Mouse (Mus musculus) thymus, postnatal 4 days (tissue): ENCODE data around the gene Mgat4a.
"Not testable (repeated sequence)": the region's sequence is repeated elsewhere in the genome, so short reads cannot be mapped to it uniquely, and the experiment has no call there.

Source experiments
- DNase-seq: peaks from one replicate; pipeline ENCODE4 v3.0.0; 2021

The Mgat4a gene

DNA sequence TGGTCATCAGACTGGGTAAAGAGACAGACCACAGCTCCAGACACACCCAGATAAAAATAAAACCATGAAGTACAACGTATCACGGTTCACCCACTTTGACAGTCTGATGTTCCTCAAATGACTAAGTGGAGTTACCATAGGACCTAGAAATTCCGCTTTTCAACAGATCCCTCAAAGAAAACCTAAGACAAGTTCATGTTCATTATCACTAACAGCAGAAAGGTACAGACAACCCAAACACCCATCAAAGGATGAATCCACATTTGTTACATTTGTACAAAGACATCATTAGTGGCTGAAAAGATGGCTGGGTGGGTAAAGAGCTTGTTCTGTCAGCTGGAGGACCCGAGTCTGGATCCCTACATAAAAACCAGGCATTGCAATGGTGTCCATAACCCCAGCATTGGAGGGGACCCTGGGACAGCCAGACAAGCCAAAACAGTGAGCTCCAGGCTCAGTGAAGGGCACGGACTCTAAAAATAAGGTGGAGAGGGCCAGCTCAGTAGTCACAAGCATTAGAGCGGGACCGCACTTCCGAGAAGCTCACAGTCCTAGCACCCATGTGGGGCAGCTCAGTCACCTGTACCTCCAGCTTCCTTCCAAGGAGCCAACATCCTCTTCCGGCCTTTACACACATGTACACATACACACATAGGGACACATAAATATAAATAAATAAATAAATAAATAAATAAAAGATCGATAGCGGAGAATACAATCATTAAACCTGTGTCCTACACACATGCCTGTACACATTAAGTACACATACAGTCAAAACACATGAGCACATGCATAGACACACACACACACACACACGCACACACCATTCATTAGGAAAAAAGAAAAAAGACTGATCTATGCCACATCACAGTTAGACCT, 8.9 kb downstream of the Mgat4a start:
- no peak for DNase-seq

DNA sequence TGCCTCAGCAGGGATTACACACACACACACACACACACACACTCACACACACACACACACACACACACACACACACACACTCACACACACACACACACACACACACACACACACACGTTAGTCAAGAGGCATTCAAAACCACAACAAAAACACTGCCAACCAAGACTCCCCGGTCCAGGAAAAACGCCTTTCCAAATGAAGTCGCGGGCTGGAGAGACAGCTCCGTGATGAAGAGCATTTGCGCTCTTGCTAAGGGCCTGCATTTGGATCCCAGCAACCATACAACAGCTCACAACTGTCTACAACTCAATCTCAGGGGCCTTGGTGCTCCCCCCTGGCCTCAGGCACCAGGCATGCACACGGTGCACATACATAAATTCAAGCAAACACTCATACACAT, 10.8 kb downstream of the Mgat4a start:
- DNase-seq, result no peak

DNA sequence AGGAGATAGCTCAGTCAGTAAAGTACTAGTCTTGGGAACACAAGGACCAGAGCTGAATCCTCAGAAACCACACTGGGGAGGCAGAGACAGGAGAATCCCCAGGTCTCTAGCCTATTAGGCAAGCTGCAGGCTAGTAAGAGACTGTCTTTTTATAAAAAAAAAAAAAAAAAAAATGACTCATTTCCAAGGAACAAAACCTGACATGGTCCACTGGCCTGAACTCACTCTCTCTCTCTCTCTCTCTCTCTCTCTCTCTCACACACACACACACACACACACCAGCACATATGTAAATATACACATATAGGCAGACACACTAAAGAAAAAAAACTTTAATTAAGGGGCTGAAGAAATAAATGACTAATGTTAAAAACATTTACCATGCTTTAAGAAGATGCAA, 14.6 kb downstream of the Mgat4a start:
- no peak for DNase-seq

DNA sequence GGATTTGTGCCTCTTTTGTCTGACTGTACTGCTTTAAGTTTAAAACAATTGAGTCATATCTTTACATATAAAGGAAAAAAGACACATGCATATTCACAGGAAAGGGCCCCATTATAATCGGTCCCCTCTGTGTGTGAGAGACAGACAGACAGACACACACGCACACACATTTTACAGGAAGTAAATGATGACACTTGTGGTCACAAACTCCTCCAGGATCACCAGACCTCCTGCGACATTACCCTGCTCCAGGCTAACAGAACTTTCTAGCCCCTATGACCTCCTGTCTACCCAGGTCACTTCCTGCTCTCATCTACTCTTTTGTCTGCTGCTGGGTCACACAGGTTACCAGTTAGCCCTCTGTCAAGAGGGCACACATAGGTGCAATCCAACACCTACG, 16.1 kb downstream of the Mgat4a start:
- no peak for DNase-seq

DNA sequence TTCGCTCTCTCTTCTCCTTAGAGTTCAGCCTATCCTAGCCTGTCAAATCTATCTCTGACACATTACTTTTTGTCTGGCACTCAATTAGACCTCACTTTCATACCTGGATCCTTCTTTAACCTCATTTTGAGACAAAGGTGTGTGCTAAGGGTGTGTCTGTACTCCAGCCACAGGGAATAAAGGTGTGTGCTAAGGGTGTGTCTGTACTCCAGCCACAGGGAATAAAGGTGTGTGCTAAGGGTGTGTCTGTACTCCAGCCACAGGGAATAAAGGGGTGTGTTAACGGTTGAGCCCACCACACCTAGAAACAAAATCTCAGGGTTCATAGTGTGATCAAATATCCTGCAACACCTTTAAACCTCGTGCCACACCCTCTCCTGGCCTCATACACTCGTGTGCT, 16.7 kb downstream of the Mgat4a start:
- DNase-seq, result not testable (repeated sequence)

DNA sequence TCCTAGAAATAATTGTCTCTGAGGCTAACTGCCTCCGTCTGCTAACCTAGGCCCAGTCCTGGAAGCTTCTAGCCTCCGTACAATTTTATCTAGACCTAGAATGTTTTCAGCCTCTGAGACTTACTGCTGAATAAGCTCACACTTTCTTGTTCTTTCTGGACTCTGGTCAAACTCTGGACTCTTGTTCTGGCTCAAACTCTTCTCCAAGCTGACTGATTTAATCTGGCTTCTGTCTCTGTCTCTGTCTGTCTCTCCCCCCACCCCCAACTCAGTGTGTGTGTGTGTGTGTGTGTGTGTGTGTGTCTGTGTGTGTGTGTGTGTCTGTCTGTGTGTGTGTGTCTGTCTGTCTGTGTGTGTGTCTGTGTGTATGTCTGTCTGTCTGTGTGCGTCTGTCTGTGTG, 17.3 kb downstream of the Mgat4a start:
- DNase-seq, result not testable (repeated sequence)

DNA sequence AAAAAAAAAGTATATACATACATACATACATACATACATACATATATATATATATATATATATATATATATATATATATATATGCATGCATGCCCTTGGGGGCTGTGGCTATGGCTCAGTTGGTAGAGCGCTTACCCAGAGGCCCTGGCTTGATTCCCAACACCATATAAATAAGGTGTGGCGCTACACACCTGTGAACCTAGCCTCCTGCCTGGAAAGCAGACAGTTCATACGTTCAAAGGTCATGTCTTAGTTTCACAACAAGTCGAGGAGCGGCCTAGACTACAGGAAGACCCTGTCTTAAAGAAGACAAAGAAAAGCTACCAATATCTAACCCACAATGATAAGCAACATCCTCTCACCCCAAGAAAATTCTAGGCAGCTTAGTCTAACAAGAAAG, 18.7 kb downstream of the Mgat4a start:
- DNase-seq, result no peak

DNA sequence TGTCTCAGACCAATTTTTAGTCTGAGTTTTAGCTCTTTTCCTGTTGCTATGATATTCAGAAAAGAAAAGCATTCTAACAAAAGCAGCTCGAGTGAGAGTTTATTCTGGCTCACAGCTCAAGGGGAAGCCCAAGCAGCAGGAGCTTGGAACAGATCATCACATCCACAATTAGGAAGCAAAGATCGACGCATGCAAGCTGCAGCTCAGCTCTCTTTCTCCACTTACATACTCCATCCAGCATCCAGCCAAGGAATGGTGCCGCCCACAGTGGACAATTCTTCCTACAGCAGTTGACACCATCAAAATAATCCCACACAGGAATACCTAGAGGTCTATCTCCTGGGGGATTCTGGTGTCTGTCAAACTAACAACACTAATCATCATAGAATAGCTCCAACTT, 22.0 kb downstream of the Mgat4a start:
- no peak for DNase-seq

DNA sequence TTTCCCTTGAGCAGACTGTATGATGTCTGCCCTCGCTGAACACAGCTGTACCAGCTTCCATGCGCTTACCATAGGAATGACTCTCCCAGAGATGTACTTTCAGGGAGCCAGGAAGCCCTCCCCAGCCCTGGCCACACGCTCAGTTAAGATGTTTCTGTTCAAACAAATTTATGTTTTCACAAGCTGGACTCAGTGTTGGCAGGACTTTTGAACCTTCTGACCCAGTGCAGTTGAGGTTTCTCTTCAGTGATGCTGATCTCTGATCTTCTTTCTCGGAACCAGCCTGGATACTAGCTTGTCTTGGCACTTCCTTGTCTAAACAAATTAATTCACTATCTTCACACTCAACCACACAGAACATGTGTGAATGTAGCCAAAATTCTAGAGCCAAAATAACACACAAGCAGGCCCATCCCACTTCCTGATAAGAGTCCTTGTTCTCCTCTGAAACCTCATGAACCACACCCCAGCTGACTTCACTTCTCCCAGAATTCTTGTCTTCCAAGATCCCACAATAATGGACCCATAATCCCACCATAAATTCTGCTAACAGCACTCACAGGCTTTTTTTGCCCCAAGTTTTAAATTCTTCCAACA, 22.6 kb downstream of the Mgat4a start:
- no peak for DNase-seq

DNA sequence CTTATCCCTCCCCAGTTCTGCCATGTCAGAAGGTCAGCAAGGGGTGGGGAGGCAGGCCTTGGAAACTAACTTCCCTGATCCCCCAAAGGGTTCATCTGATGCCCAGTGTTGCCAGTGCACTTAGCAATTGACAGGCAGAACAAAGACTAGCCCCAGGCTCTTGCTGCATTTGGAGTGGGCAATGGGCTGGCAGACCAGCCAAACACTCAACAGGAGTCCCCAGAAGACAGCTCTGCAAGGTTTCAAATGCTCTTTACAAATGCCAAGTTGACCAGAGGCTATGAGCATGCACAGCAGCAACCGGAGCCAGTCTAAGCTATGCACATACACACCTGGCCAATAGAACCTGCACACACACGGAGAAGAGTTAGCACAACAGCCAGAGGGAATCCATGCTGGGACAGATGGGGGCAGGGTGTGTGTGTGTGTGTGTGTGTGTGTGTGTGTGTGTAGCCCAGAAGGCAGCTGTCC, 27.8 kb downstream of the Mgat4a start:
- no peak for DNase-seq

DNA sequence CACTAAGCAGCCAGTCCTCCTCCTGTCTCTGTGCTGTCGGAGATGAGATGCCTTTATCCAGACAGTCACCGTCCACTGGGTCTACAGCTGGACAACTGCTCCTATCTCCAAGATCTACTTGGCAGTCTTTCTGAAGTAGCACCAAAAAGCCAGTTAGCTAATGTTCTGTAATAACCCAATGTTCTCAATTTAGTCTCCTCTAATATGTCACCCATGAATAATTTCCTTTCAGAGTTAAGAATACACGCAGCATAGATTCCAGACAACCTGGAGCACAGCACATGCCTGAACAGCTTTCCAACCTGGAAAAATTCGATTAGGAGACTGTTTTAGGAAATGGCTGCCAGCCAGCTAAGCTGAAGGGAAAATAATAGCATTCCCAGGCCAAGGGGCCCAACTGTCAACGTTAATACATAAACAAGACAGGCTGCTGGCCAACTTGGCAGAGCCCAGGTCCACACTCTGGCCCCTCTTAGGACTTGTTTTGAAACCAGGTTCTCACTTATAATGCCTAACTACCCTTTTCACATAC, 28.6 kb downstream of the Mgat4a start:
- no peak for DNase-seq

DNA sequence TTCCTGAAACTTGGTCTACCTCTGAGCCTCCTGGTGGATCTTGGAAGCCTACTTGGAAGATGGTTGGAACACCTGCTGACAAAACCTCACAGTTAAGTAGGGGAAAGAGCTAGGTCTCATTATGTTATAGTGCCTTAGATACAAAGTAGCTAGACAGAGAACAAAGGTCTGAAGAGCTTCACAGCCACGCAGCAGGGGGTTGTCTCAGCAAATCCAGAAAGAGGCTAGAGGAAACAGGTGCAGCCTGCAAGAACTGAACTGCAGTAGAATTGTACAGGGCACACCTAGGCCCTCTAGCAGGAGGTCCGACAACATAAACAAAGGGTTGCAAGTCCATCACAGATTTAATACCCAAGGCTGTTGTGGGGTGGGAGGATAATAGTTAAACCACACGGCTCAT, 30.6 kb downstream of the Mgat4a start:
- peak; percentile 61 for DNase-seq

DNA sequence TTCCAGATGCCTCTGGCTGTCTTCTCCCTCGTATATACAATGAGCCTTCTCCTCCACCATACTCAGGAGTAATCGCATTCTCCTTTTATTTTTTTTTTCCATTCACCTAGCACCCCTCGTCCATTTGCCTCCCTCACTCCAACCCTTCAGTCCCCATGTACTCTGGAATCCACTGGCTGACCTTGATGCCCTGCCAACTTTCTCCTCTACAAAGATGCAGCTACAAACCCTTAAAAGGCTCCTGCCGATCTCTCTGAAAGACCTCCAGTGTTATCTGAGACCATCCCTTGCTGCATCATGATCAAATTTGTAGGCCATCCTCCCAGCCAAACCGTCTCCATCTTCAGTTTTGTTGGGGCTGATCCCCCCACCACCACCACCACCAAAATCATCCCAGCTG, 31.4 kb downstream of the Mgat4a start:
- no peak for DNase-seq

DNA sequence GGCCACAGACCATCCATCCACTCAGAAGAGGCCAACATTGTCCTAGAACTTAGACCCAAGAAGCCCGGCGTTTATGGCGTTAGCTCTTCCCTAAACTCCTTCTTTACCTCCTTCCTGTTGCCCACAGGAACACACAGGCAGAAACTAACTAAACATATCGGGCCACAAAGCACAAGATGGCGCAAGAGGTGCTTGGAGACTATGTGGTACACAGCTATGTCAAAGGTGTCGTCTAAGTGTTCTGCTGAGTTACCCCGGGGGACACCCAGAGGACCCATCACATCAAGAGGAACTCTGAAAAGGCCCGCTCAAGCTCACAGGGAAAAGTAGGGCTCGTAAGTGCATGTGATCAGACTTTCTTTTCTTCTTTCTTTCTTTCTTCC, 35.5 kb downstream of the Mgat4a start:
- peak; percentile 38 for DNase-seq

DNA sequence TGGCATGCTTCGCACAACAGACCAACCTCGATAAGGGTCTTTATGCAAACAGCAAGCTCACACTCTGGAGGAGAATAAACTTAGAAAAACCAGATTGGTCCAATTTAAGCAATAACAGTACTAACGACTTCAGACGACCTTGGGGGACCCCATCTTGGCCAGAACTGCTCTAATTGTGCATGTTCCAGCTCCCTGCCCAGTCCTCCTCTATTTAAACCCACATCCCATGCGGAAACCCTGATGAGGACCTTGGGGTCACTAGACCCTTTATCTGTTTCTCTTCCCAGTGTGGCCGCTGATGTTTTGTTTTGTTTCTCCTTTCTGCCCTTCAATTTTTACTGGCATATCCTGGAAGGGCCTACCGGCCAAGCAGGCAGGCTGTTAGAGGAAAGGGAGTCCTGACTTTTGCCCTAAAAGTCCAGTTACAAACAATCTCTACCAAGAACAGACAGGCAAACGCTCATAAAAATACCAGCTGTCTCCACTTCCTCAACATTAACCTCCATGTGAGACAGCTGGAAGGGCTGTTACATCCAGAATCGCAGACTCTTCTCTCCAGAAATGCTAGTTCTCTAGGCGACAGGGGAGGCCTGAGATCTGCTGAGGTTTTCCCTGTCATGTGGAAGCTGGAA, 36.0 kb downstream of the Mgat4a start:
- no peak for DNase-seq

DNA sequence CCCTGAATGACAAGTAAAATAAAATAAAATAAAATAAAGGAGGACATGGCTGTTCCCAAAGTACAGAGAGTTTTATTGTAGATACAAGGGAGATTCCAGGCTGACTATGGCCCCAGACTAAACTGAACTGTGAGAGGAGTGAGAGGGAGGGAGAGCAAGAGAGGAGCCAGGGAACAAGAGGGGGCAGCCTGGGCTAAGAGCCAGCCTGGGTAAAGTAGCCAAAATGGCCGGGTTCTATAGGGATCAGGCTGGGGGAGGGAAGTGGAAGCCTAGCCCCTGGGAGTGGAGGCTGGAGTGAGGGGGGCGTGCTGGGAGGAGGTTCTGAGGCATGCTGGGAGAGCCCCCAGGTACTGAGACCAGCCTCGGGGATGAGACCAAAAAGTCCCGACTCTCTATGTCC, 37.2 kb downstream of the Mgat4a start:
- DNase-seq, result no peak

DNA sequence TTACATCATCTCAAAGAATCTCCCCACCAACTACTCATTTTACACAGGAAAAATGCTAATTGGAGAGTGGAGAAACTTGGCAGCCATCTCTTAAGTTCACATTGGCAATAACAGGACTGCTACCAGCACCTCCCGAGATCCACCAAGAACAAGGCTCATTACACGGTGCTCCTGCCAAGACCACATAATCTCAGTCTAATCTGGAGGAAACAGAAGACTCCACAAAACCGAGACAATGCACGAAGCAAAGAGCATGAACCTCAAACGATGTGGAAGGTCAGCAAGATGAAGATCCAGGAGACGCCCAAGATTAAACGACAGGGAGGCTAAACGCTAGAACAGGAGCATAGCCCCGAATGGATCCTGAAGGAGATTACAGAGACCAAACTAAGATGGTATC, 38.5 kb downstream of the Mgat4a start:
- no peak for DNase-seq

DNA sequence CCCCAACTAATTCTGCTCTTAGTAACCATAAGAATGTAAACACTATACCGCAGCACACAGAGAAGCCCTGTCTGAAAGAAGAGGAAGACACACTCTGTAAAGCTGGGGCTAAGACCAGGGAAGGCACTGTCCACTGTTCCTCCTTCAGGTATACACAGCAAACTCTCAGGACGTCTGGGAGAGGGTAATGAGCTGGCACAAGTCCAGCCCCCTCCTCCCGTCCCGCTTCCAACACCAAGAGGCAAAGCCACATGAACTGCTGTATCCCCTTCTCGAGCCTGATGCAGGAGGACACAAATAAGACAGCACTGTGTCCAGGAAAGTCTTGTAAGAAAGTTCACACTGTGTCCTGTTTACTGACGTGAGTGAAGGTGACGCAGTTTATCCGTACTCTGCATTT, 40.1 kb downstream of the Mgat4a start:
- no peak for DNase-seq

DNA sequence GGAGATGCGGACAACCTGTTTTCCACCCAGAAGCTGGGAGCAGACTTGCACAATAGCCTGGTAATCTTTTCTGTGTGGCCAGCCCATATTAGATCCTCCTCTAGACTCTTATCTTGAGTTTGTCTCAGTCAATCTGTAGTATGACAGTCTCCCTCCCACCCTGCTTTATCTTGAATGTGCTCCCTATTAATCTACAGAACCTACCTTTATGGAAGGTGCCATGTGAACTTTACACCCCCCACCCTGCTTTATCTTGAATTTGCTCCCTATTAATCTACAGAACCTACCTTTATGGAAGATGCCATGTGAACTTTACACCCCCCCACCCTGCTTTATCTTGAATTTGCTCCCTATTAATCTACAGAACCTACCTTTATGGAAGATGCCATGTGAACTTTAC, 41.4 kb downstream of the Mgat4a start:
- DNase-seq, result not testable (repeated sequence)

DNA sequence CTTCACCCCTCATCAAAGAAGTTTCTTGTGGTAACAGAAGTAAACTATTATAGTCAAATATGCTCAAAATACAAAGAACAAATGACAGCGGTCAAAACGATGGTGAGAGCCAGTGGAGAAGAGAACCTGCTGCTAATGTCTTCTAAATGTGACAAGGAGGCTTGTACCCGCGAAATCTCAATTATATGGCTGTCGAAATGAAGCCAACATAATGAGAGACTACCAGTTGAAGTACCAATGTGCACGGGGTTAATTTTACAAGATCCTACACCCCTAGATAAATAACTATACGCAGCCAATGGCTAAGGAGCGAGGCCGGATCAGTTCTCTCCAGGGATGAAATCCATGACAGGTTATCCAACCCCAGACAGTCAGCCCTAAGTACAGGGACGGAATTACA, 41.9 kb downstream of the Mgat4a start:
- DNase-seq, result no peak

DNA sequence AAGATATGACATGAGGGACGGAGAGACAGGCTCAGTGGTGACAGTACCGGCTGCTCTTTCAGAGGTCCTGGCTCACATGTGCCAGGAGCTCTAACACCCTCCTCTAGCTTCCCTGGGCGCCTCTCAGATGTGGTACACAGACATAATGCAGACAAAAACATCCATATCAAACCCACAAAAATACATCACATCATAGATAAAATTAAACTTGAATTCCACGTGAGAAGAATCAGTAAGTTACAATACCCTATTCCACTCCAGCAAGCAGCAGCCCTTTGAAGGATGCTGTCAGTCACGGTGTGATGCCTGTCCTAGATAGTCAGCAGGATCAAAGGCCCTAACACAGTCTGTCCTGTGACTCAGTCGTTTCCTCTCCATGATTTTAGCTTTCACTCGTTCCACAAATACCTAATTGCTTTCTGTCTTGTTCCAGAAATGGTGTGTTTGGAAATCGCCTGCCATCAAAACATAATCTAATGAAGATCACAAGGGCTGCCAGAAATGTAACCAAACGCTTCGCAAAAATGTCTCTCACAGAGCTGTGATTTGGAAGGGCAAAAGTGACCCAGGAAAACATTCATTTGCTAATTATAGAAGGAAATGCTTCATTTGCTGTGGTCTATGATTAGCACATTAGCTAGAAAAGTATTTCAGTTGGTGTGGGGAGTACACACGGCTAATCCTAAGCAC, 44.1 kb downstream of the Mgat4a start:
- peak; percentile 28 for DNase-seq

DNA sequence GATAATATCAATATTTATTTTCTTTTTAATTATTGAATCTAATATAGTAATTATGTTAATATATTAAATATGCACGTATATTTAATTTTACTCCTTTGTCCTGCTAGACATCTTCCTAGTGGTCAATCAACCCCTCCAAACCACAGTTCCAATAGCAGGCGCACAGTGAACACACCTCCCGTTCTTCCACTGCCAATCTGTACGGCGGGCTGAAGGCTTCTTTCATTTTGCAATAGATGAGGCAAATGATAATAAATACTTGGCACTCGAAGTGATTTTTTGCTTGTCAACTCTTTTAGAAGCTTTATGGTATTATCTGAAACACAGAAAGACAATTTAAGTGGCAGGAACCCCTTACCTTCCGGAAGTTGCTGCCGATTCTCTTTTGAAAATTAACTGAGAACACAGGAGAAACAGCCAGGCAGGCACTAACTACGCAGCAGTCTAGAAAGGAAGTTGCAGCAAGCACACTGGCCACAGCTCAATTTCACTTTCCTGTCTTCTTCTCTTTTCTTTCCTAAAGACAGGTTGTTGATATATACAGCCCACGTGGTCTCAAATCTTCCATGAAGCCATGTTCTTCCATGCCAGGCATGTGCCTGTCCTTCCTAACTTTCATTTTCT, 45.0 kb downstream of the Mgat4a start:
- DNase-seq, result peak; percentile 45

DNA sequence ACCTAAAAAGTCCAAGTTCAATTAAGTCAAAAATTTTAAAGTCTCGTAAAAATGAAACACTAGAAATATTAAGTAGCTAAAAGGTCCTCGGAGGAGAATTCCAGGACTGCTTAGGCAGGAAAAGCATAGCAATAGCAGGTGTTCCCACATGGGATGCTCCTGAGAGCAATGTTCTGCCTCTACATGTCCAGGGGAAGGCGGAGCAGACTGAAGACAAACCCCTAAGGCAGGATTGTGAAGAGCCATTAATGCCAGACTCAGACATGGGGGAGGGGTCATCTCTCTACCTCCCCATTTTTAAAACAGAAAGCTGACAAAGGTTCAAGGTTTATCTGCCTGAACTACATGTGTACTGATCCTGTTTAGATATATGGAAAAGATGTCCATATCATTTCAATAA, 45.7 kb downstream of the Mgat4a start:
- DNase-seq, result no peak
